8 mouse cellular contexts compared by ENCODE assay signal in genomic region chr19:5098363-5099143, GRCm38 (mm10). TPM values are rescaled to one million over a fixed set of nuclear protein-coding genes. Genes with fewer than 3 reads are reported as not detected.
DNase-seq lines count a peak whose midpoint lies in the region; ATAC-seq lines count a peak whose summit lies in the region.

Cnih2 (minus strand) TSS chr19:5098521.

- H3K4me3 ChIP-seq in embryonic facial prominence, embryonic 12.5 days: peak within 1 kb of the TSS; percentile 79
- peak within 1 kb of the TSS; percentile 65 for H3K4me3 ChIP-seq in stomach, embryonic 14.5 days (ENCODE audit: low read depth, low read length)

- ATAC-seq in embryonic facial prominence, embryonic 12.5 days (ENCODE audit: insufficient number of reproducible peaks, insufficient read depth, low FRiP score, low TSS enrichment): peak; percentile 48
- ATAC-seq in megakaryocyte progenitor cell, adult 5-6 weeks (replicated peaks; ENCODE audit: poor library complexity): peak; percentile 47
- ATAC-seq in stomach, embryonic 14.5 days (ENCODE audit: insufficient number of reproducible peaks, insufficient read depth, low FRiP score, low read depth): peak; percentile 81

- H3K4me2 ChIP-seq in embryonic facial prominence, embryonic 12.5 days (replicated peaks): peak within 1 kb of the TSS; percentile 98
- peak within 1 kb of the TSS; percentile 98 for H3K4me2 ChIP-seq in stomach, embryonic 14.5 days (replicated peaks; ENCODE audit: low read depth, low read length)

- H3K4me1 ChIP-seq in embryonic facial prominence, embryonic 12.5 days: peaks cover 52% of the 10 kb centered on the region
- peaks cover 27% of the 10 kb centered on the region for H3K4me1 ChIP-seq in stomach, embryonic 14.5 days (ENCODE audit: control insufficient read depth, insufficient read depth, low read length)

- peaks cover 48% of the 10 kb centered on the region for H3K36me3 ChIP-seq in embryonic facial prominence, embryonic 12.5 days
- H3K36me3 ChIP-seq in stomach, embryonic 14.5 days (ENCODE audit: control insufficient read depth, insufficient read depth, low read length): peaks cover 46% of the 10 kb centered on the region

- peak within 1 kb of the TSS; percentile 93 for H3K9ac ChIP-seq in embryonic facial prominence, embryonic 12.5 days
- H3K9ac ChIP-seq in stomach, embryonic 14.5 days (replicated peaks; ENCODE audit: low read depth, low read length): peak within 1 kb of the TSS; percentile 77

- DNase-seq in gastrocnemius, postnatal 10 days: peak; percentile 67
- DNase-seq in gastrocnemius, postnatal 36 days: no peak
- DNase-seq in Muller cell, postnatal 12 days (ENCODE audit: inconsistent ontology term): peak; percentile 68
- peak; percentile 60 to 62 for DNase-seq in heart, postnatal 36 days
- DNase-seq in layer of hippocampus, postnatal 36 days: peak; percentile 81 to 84

- intact Hi-C loops in gastrocnemius, postnatal 36 days (cut with DNase I): no loop called here
- intact Hi-C loops in heart, postnatal 36 days (cut with DNase I): no loop called here

- no peaks in the 10 kb centered on the region for H3K9me3 ChIP-seq in embryonic facial prominence, embryonic 12.5 days
- H3K9me3 ChIP-seq in stomach, embryonic 14.5 days (ENCODE audit: control insufficient read depth, low read depth, low read length): no peaks in the 10 kb centered on the region

- WGBS in embryonic facial prominence, embryonic 12.5 days: 2% methylated on average over 48 of the region's 48 CpGs
- 3% methylated on average over 47 of the region's 48 CpGs for WGBS in stomach, embryonic 14.5 days

- H3K27ac ChIP-seq in embryonic facial prominence, embryonic 12.5 days: peak within 1 kb of the TSS; percentile 71
- H3K27ac ChIP-seq in stomach, embryonic 14.5 days (ENCODE audit: low read length): peak within 1 kb of the TSS; percentile 39

- no peaks in the 10 kb centered on the region for H3K27me3 ChIP-seq in embryonic facial prominence, embryonic 12.5 days
- no peaks in the 10 kb centered on the region for H3K27me3 ChIP-seq in stomach, embryonic 14.5 days (ENCODE audit: control insufficient read depth, insufficient read depth, low read length)

RNA-seq across cellular contexts. Expression of gene Cnih2, which starts in this region (rescaled TPM):
- under 1 TPM; 0.75 to 0.90 TPM for total RNA-seq in gastrocnemius, postnatal 10 days (2021)
- total RNA-seq in gastrocnemius, postnatal 36 days (2021): under 1 TPM in 1 of 2 experiments, not detected in 1; 0.25 TPM
- polyA plus RNA-seq in embryonic facial prominence, embryonic 12.5 days (2016; fragmentation: Nextera tagmentation; extraction: Ambion mirVana): 69.7 and 74.9 TPM in 2 replicates
- under 1 TPM; 0.30 to 0.31 TPM for total RNA-seq in heart, postnatal 36 days (2021)
- 100 to 1,000 TPM; 673 to 729 TPM for total RNA-seq in layer of hippocampus, postnatal 36 days (2021)
- 0.17 and 0.66 TPM in 2 replicates for total RNA-seq in megakaryocyte progenitor cell, adult 5-6 weeks (2015)
- total RNA-seq in megakaryocyte progenitor cell, adult 5-6 weeks (2017): not detected in 2 replicates
- 25.8 and 27.3 TPM in 2 replicates for polyA plus RNA-seq in stomach, embryonic 14.5 days (2014; fragmentation: Nextera tagmentation; extraction: Ambion mirVana)

Comparison
In these comparisons a context has a peak if more than half of its experiments do, and no peak if none do; other contexts are left out.
1. RNA of gene Cnih2 (total RNA-seq): 673 to 729 TPM in layer of hippocampus, postnatal 36 days; 0.75 to 0.90 TPM in gastrocnemius, postnatal 10 days, 0.30 to 0.31 TPM in heart, postnatal 36 days, 0.25 TPM in gastrocnemius, postnatal 36 days and 0.17 to 0.66 TPM in megakaryocyte progenitor cell, adult 5-6 weeks; every median in the first group is over 100 times any median in the second.
2. Peak in DNase-seq in gastrocnemius, postnatal 10 days; RNA of the gene not detected or under 1 TPM.
3. Peak in DNase-seq in heart, postnatal 36 days; RNA of the gene not detected or under 1 TPM.
4. Peak in ATAC-seq in megakaryocyte progenitor cell, adult 5-6 weeks; RNA of the gene not detected or under 1 TPM.
5. DNase-seq: peak in Muller cell, postnatal 12 days (single experiment) and layer of hippocampus, postnatal 36 days (2 of 2); none in gastrocnemius, postnatal 36 days (0 of 2).
6. Peak in every context shown above with its lines, with median percentiles within 50 percentile points of each other: ATAC-seq.